Mouse (Mus musculus): ENCODE data around the gene Yipf3. TPM values are rescaled to one million over a fixed set of nuclear protein-coding genes. Genes with fewer than 3 reads are reported as not detected.

Yipf3 gene
- polyA plus RNA-seq, 1 experiment from 2014 or later = 81.9 TPM

DNA sequence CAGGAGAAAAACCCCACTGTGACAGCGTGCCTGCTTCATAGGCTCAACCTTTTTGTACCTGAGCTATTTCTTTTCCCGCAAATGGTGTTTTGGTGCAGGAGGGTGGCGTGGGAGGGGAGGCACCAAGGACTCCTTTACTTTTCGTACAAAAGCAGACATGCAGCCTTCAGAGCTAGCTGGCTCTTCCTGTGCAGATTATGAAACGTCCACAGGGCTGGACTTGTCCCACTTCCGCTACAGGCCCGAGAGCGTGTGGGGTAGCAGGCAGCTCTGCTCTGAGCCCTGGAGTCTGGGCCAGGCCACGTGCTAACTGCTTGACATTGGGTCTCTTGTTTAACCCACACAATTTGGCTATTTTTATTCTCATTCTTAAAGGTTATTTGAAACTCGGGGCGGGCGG, 54.0 kb downstream of the Yipf3 start:
- no peak overlapping the region for H3K27ac ChIP-seq
- H3K4me3 ChIP-seq = no peak overlapping the region
- H3K4me1 ChIP-seq = peaks cover 32% of the 10 kb centered on the region
- H3K27me3 ChIP-seq (ENCODE audit: low read depth, poor library complexity, severe bottlenecking) = peaks cover 59% of the 10 kb centered on the region
- no peaks in the 10 kb centered on the region for H3K9me3 ChIP-seq (replicated peaks)
- no peak for DNase-seq (ENCODE audit: low spot score)
- no peaks in the 10 kb centered on the region for H3K36me3 ChIP-seq
- WGBS = 84% methylated on average over 12 of the region's 12 CpGs

MicroRNAs within 50 kb of the gene (microRNA counts, 519-probe panel; counts per million panel counts)
- microRNA mmu-miR-693-3p = 684 counts per million, percentile 72 among the panel's probes with 10 or more counts
- microRNA mmu-miR-693-5p = 684 counts per million, percentile 72 among the panel's probes with 10 or more counts

Small RNA genes lying within 50 kb of the gene (microRNA-seq; reads per million reads assigned to microRNA genes)
- gene Mir693 = 0.88 reads per million

Other genes starting within 250 kb of the Yipf3 start
- 2.0 and 3.1 TPM in 2 replicates for gene Vegfa, start 215.7 kb upstream of the Yipf3 start, polyA plus RNA-seq (2016; fragmentation: Nextera tagmentation; extraction: Ambion mirVana)
- gene Mrps18a, start 137.1 kb upstream of the Yipf3 start, polyA plus RNA-seq (2016; fragmentation: Nextera tagmentation; extraction: Ambion mirVana) = 184 and 192 TPM in 2 replicates
- gene Rsph9, start 103.9 kb upstream of the Yipf3 start, polyA plus RNA-seq (2016; fragmentation: Nextera tagmentation; extraction: Ambion mirVana) = 7.7 and 10.0 TPM in 2 replicates
- 37.7 and 39.2 TPM in 2 replicates for gene Mad2l1bp, start 94.5 kb upstream of the Yipf3 start, polyA plus RNA-seq (2016; fragmentation: Nextera tagmentation; extraction: Ambion mirVana)
- 31.8 and 40.6 TPM in 2 replicates for gene Gtpbp2, start 87.0 kb upstream of the Yipf3 start, polyA plus RNA-seq (2016; fragmentation: Nextera tagmentation; extraction: Ambion mirVana)
- gene Polh, start 45.4 kb upstream of the Yipf3 start, polyA plus RNA-seq (2016; fragmentation: Nextera tagmentation; extraction: Ambion mirVana) = 11.4 and 11.5 TPM in 2 replicates
- 72.7 and 78.5 TPM in 2 replicates for gene Xpo5, start 45.3 kb upstream of the Yipf3 start, polyA plus RNA-seq (2016; fragmentation: Nextera tagmentation; extraction: Ambion mirVana)
- gene Polr1c, start within 50 bp of the Yipf3 start, polyA plus RNA-seq (2016; fragmentation: Nextera tagmentation; extraction: Ambion mirVana) = 132 and 144 TPM in 2 replicates
- 0.25 and 0.44 TPM in 2 replicates for gene Lrrc73, start 5.5 kb downstream of the Yipf3 start, polyA plus RNA-seq (2016; fragmentation: Nextera tagmentation; extraction: Ambion mirVana)
- 60.3 and 61.2 TPM in 2 replicates for gene Tjap1, start 34.9 kb downstream of the Yipf3 start, polyA plus RNA-seq (2016; fragmentation: Nextera tagmentation; extraction: Ambion mirVana)
- 0.65 and 1.3 TPM in 2 replicates for gene Dlk2, start 49.3 kb downstream of the Yipf3 start, polyA plus RNA-seq (2016; fragmentation: Nextera tagmentation; extraction: Ambion mirVana)
- 4.5 and 5.7 TPM in 2 replicates for gene Abcc10, start 80.3 kb downstream of the Yipf3 start, polyA plus RNA-seq (2016; fragmentation: Nextera tagmentation; extraction: Ambion mirVana)
- 7.9 and 9.4 TPM in 2 replicates for gene Zfp318, start 135.7 kb downstream of the Yipf3 start, polyA plus RNA-seq (2016; fragmentation: Nextera tagmentation; extraction: Ambion mirVana)
- 0.21 and 0.44 TPM in 2 replicates for gene Crip3, start 180.8 kb downstream of the Yipf3 start, polyA plus RNA-seq (2016; fragmentation: Nextera tagmentation; extraction: Ambion mirVana)
- gene Slc22a7, start 190.4 kb downstream of the Yipf3 start, polyA plus RNA-seq (2016; fragmentation: Nextera tagmentation; extraction: Ambion mirVana) = not detected in 2 replicates
- gene Ttbk1, start 239.6 kb downstream of the Yipf3 start, polyA plus RNA-seq (2016; fragmentation: Nextera tagmentation; extraction: Ambion mirVana) = 0.09 and 0.34 TPM in 2 replicates
- 70.1 and 78.6 TPM in 2 replicates for gene Dnph1, start 248.6 kb downstream of the Yipf3 start, polyA plus RNA-seq (2016; fragmentation: Nextera tagmentation; extraction: Ambion mirVana)

Measured in limb, embryonic 10.5 days (tissue).